Mouse (Mus musculus) midbrain, embryonic 15.5 days (tissue): ENCODE results near the gene Atp5e. TPM values are rescaled to one million over a fixed set of nuclear protein-coding genes. Genes with fewer than 3 reads are reported as not detected.
A peak's percentile ranks its signal among the peaks of the same experiment; 100 is the strongest.

ENCODE experiments used
- ATAC-seq: fragments of 200-750 bp; cut with Nextera tagmentation; replicated peaks from 2 replicates; pipeline ENCODE4 v1.8.0; 2017; ENCODE audit warnings: moderate TSS enrichment
- H3K27ac ChIP-seq: fragments of 300-500 bp; sonication (generic); 2 replicates; pipeline ENCODE4 v1.5.1; 2015; ENCODE audit warnings: mild to moderate bottlenecking, inconsistent platforms
- H3K27me3 ChIP-seq: fragments of 300-500 bp; sonication (generic); replicated peaks from 2 replicates; pipeline ENCODE4 v1.6.1; 2015; ENCODE audit warnings: inconsistent platforms
- H3K36me3 ChIP-seq: fragments of 300-500 bp; sonication (generic); replicated peaks from 2 replicates; pipeline ENCODE4 v1.6.1; 2015; ENCODE audit warnings: inconsistent platforms
- H3K4me1 ChIP-seq: fragments of 300-500 bp; sonication (generic); 2 replicates; pipeline ENCODE4 v1.6.1; 2015; ENCODE audit warnings: inconsistent platforms
- H3K4me2 ChIP-seq: fragments of 300-500 bp; sonication (generic); 2 replicates; pipeline ENCODE4 v1.6.1; 2015; ENCODE audit warnings: inconsistent platforms, mild to moderate bottlenecking, moderate library complexity
- H3K4me3 ChIP-seq: fragments of 300-500 bp; sonication (generic); 2 replicates; pipeline ENCODE4 v1.5.1; 2015; ENCODE audit warnings: mild to moderate bottlenecking, inconsistent platforms
- H3K9ac ChIP-seq: fragments of 300-500 bp; sonication (generic); 2 replicates; pipeline ENCODE4 v1.6.1; 2015; ENCODE audit warnings: mild to moderate bottlenecking, inconsistent platforms
- H3K9me3 ChIP-seq: fragments of 300-500 bp; sonication (generic); 2 replicates; pipeline ENCODE4 v1.6.1; 2016; ENCODE audit warnings: inconsistent platforms
- WGBS: fragments of 180-500 bp; shearing (Covaris S2); methylation state at CpG from one replicate; pipeline ENCODE4 v1.1.7; 2015; ENCODE audit warnings: mixed read lengths; 5-methylcytosine and 5-hydroxymethylcytosine counted together
- polyA plus RNA-seq: library from polyadenylated mRNA; unstranded; fragments of >200 nt; fragmentation: Nextera tagmentation; extraction: Ambion mirVana; gene quantifications from 2 replicates; pipeline ENCODE4 v1.2.1, GENCODE M21; 2015

Gene Atp5e
- 656 and 712 TPM in 2 replicates for polyA plus RNA-seq

GRCm38 (mm10) chr2:174463789-174464523, at the start of gene Atp5e:
TSS of gene Atp5e (minus strand) at chr2:174464105.
- peak within 1 kb of the TSS; percentile 88 for H3K9ac ChIP-seq
- peak within 1 kb of the TSS; percentile 78 for H3K4me3 ChIP-seq
- WGBS = 3% methylated on average over 48 of the region's 48 CpGs
- no peaks in the 10 kb centered on the region for H3K27me3 ChIP-seq
- peak within 1 kb of the TSS; percentile 76 for H3K27ac ChIP-seq
- peaks cover 13% of the 10 kb centered on the region for H3K4me1 ChIP-seq
- peaks cover 26% of the 10 kb centered on the region for H3K36me3 ChIP-seq
- peak within 1 kb of the TSS; percentile 73 for H3K4me2 ChIP-seq
- ATAC-seq = peak; percentile 100
- no peaks in the 10 kb centered on the region for H3K9me3 ChIP-seq

- whole genome bisulfite sequencing = 94% methylated on average over 8 of the region's 8 CpGs
- no peak overlapping the region for H3K4me2 ChIP-seq
- H3K4me1 ChIP-seq = no peaks in the 10 kb centered on the region
- H3K9ac ChIP-seq = no peak overlapping the region
- H3K27me3 ChIP-seq = no peaks in the 10 kb centered on the region
- H3K4me3 ChIP-seq = no peak overlapping the region
- no peak overlapping the region for H3K27ac ChIP-seq
- H3K36me3 ChIP-seq = no peaks in the 10 kb centered on the region
- H3K9me3 ChIP-seq = no peaks in the 10 kb centered on the region
- ATAC-seq = no peak
These were observed 45.9 kb upstream of the Atp5e start for GRCm38 (mm10) chr2:174509825-174510224.

GRCm38 (mm10) chr2:174507998-174508397, 44.1 kb upstream of the Atp5e start:
- no peak for ATAC-seq
- H3K4me1 ChIP-seq = no peaks in the 10 kb centered on the region

GRCm38 (mm10) chr2:174502831-174503460, 39.0 kb upstream of the Atp5e start:
- Histone ChIP-seq H3K4me3 (no peak overlapping the region), H3K9ac (no peak overlapping the region), H3K27ac (no peak overlapping the region), H3K4me1 (peaks cover 7% of the 10 kb centered on the region; the same call in 1 of the 2 replicates), H3K27me3 (no peaks in the 10 kb centered on the region), H3K36me3 (no peaks in the 10 kb centered on the region), H3K4me2 (no peak overlapping the region), H3K9me3 (no peaks in the 10 kb centered on the region)
- 70% methylated on average over 25 of the region's 25 CpGs for WGBS
- 0 out of 2 replicates have a peak, but pooled peaks have one; percentile 35 for ATAC-seq

More at GRCm38 (mm10) chr2:174507998-174508397, 44.1 kb upstream of the Atp5e start:
- Histone ChIP-seq H3K4me2 (no peak overlapping the region), H3K27ac (no peak overlapping the region), H3K9me3 (no peaks in the 10 kb centered on the region), H3K36me3 (no peaks in the 10 kb centered on the region), H3K9ac (no peak overlapping the region), H3K27me3 (no peaks in the 10 kb centered on the region), H3K4me3 (no peak overlapping the region)
- WGBS = 90% methylated on average over 4 of the region's 4 CpGs

- 0 out of 2 replicates have a peak, but pooled peaks have one; percentile 24 for ATAC-seq
- 56% methylated on average over 5 of the region's 5 CpGs for WGBS
These were observed 38.4 kb upstream of the Atp5e start for GRCm38 (mm10) chr2:174502321-174502720.

GRCm38 (mm10) chr2:174501517-174501916, 37.6 kb upstream of the Atp5e start:
- H3K27ac ChIP-seq = no peak overlapping the region
- ATAC-seq = peak; percentile 70
- WGBS = 75% methylated on average over 8 of the region's 8 CpGs

More at GRCm38 (mm10) chr2:174502321-174502720, 38.4 kb upstream of the Atp5e start:
- Histone ChIP-seq H3K27me3 (no peaks in the 10 kb centered on the region), H3K9me3 (no peaks in the 10 kb centered on the region), H3K4me3 (no peak overlapping the region), H3K4me2 (no peak overlapping the region; the same call in 1 of the 2 replicates), H3K9ac (no peak overlapping the region), H3K4me1 (peaks cover 7% of the 10 kb centered on the region; the same call in 1 of the 2 replicates), H3K36me3 (no peaks in the 10 kb centered on the region), H3K27ac (no peak overlapping the region)

GRCm38 (mm10) chr2:174500814-174501503, 37.1 kb upstream of the Atp5e start:
- WGBS = 67% methylated on average over 14 of the region's 14 CpGs
- no peak overlapping the region for H3K27ac ChIP-seq

More at GRCm38 (mm10) chr2:174501517-174501916, 37.6 kb upstream of the Atp5e start:
- H3K4me1 ChIP-seq = peaks cover 7% of the 10 kb centered on the region; the same call in 1 of the 2 replicates
- no peaks in the 10 kb centered on the region for H3K27me3 ChIP-seq
- H3K9me3 ChIP-seq = no peaks in the 10 kb centered on the region
- no peak overlapping the region for H3K4me2 ChIP-seq
- H3K36me3 ChIP-seq = no peaks in the 10 kb centered on the region
- H3K4me3 ChIP-seq = no peak overlapping the region
- H3K9ac ChIP-seq = no peak overlapping the region

GRCm38 (mm10) chr2:174492858-174493257, 29.0 kb upstream of the Atp5e start:
- 62% methylated on average over 2 of the region's 2 CpGs for WGBS
- no peak overlapping the region for H3K9ac ChIP-seq
- no peak overlapping the region for H3K4me2 ChIP-seq
- no peaks in the 10 kb centered on the region for H3K36me3 ChIP-seq
- H3K27me3 ChIP-seq = no peaks in the 10 kb centered on the region
- H3K4me1 ChIP-seq = no peaks in the 10 kb centered on the region
- H3K4me3 ChIP-seq = no peak overlapping the region
- H3K27ac ChIP-seq = no peak overlapping the region
- no peak for ATAC-seq
- H3K9me3 ChIP-seq = no peaks in the 10 kb centered on the region

More at GRCm38 (mm10) chr2:174500814-174501503, 37.1 kb upstream of the Atp5e start:
- peak; percentile 72 for ATAC-seq
- Histone ChIP-seq H3K27me3 (no peaks in the 10 kb centered on the region), H3K4me3 (no peak overlapping the region), H3K9me3 (no peaks in the 10 kb centered on the region), H3K4me1 (peaks cover 7% of the 10 kb centered on the region; the same call in 1 of the 2 replicates), H3K9ac (no peak overlapping the region), H3K36me3 (no peaks in the 10 kb centered on the region), H3K4me2 (no peak overlapping the region)

- Histone ChIP-seq H3K9me3 (no peaks in the 10 kb centered on the region), H3K9ac (no peak overlapping the region), H3K27me3 (no peaks in the 10 kb centered on the region), H3K4me2 (no peak overlapping the region), H3K4me3 (no peak overlapping the region), H3K27ac (no peak overlapping the region), H3K4me1 (no peaks in the 10 kb centered on the region), H3K36me3 (no peaks in the 10 kb centered on the region)
- 88% methylated on average over 5 of the region's 5 CpGs for WGBS
- no peak for ATAC-seq
These were observed 23.1 kb upstream of the Atp5e start for GRCm38 (mm10) chr2:174487005-174487404.

- no peaks in the 10 kb centered on the region for H3K27me3 ChIP-seq
- no peaks in the 10 kb centered on the region for H3K36me3 ChIP-seq
- H3K27ac ChIP-seq = no peak overlapping the region
- H3K4me3 ChIP-seq = no peak overlapping the region
- no peaks in the 10 kb centered on the region for H3K9me3 ChIP-seq
- no peak overlapping the region for H3K4me2 ChIP-seq
- no peak overlapping the region for H3K9ac ChIP-seq
- no peak for ATAC-seq
- 75% methylated on average over 5 of the region's 5 CpGs for WGBS
- H3K4me1 ChIP-seq = no peaks in the 10 kb centered on the region
These were observed 14.8 kb upstream of the Atp5e start for GRCm38 (mm10) chr2:174478746-174479145.

GRCm38 (mm10) chr2:174477543-174478319, 13.8 kb upstream of the Atp5e start:
- Histone ChIP-seq H3K9me3 (no peaks in the 10 kb centered on the region), H3K27me3 (no peaks in the 10 kb centered on the region), H3K27ac (no peak overlapping the region), H3K4me3 (no peak overlapping the region), H3K36me3 (no peaks in the 10 kb centered on the region), H3K4me2 (no peak overlapping the region), H3K9ac (no peak overlapping the region), H3K4me1 (peaks cover 4% of the 10 kb centered on the region)
- ATAC-seq = no peak
- WGBS = 87% methylated on average over 3 of the region's 3 CpGs
